Mouse (Mus musculus) brain, embryonic 14.5 days (tissue): ENCODE results near the gene Dtx3l. TPM values are rescaled to one million over a fixed set of nuclear protein-coding genes. Genes with fewer than 3 reads are reported as not detected.

Experiments
- DNase-seq: peaks from one replicate; pipeline ENCODE4 v3.0.0-alpha.2; 2011; ENCODE audit warnings: low read depth
- CTCF ChIP-seq: fragments of 200-500 bp; IDR thresholded peaks from 2 replicates; pipeline ENCODE4 v1.5.1; 2012; ENCODE audit warnings: inconsistent platforms, mild to moderate bottlenecking, moderate library complexity, borderline replicate concordance; ENCODE audit not compliant: insufficient read depth, insufficient read length; ENCODE audit errors: extremely low read depth
- POLR2A ChIP-seq: fragments of 200-500 bp; IDR thresholded peaks from 2 replicates; pipeline ENCODE4 v1.6.1; 2012; ENCODE audit warnings: mild to moderate bottlenecking, inconsistent platforms, borderline replicate concordance; ENCODE audit not compliant: poor library complexity, insufficient read depth, insufficient read length, severe bottlenecking; ENCODE audit errors: extremely low read depth
- polyA plus RNA-seq: library from polyadenylated mRNA; depleted of rRNA; stranded (reverse); fragments of >200 nt; gene quantifications from 2 replicates; pipeline ENCODE4 v1.2.3, GENCODE M21; 2012; rRNA removed

The Dtx3l gene
- polyA plus RNA-seq, 1 experiment: 1.3 TPM

- no peak for DNase-seq
- TF ChIP-seq POLR2A: no peak
Observed at GRCm38 (mm10) chr16:35888910-35889309, 50.0 kb downstream of the Dtx3l start.

- no peak for DNase-seq
- TF ChIP-seq POLR2A (no peak), CTCF (no peak)
Observed at GRCm38 (mm10) chr16:35888174-35888573, 50.8 kb downstream of the Dtx3l start.

Other genes starting within 250 kb of the Dtx3l start
- 55.4 and 58.2 TPM in 2 replicates for gene Dirc2, start 169.8 kb downstream of the Dtx3l start, polyA plus RNA-seq
- 14.5 and 16.9 TPM in 2 replicates for gene Hspbap1, start 168.8 kb downstream of the Dtx3l start, polyA plus RNA-seq
- 0.26 and 0.38 TPM in 2 replicates for gene Parp14, start 67.6 kb downstream of the Dtx3l start, polyA plus RNA-seq
- gene Parp9, start 681 bp downstream of the Dtx3l start, polyA plus RNA-seq: 1.4 TPM in 2 replicates
- gene Kpna1, start 39.6 kb upstream of the Dtx3l start, polyA plus RNA-seq: 31.6 and 45.6 TPM in 2 replicates
- 7.3 TPM in 2 replicates for gene Wdr5b, start 102.0 kb upstream of the Dtx3l start, polyA plus RNA-seq
- 80.0 and 84.3 TPM in 2 replicates for gene Fam162a, start 132.4 kb upstream of the Dtx3l start, polyA plus RNA-seq
- gene Ccdc58, start 132.5 kb upstream of the Dtx3l start, polyA plus RNA-seq: 21.5 and 27.8 TPM in 2 replicates
- gene Csta1, start 192.1 kb upstream of the Dtx3l start, polyA plus RNA-seq: 0.03 TPM in 1 of 2 replicates, not detected in the other
- 0.92 and 1.1 TPM in 2 replicates for gene Stfa2l1, start 217.7 kb upstream of the Dtx3l start, polyA plus RNA-seq
- 0.72 and 1.1 TPM in 2 replicates for gene Gm5483, start 245.1 kb upstream of the Dtx3l start, polyA plus RNA-seq